Mouse (Mus musculus): ENCODE data around the gene Oog2. TPM values are rescaled to one million over a fixed set of nuclear protein-coding genes. Genes with fewer than 3 reads are reported as not detected.
"Not testable (repeated sequence)": the region's sequence is repeated elsewhere in the genome, so short reads cannot be mapped to it uniquely, and the experiment has no call there.

Oog2 gene
- not detected in 2 replicates for polyA plus RNA-seq (2014; fragmentation: Nextera tagmentation; extraction: Ambion mirVana)

- no peak for DNase-seq
- no peaks in the 10 kb centered on the region for H3K36me3 ChIP-seq (ENCODE audit: insufficient read depth)
- no peaks in the 10 kb centered on the region for H3K4me1 ChIP-seq (ENCODE audit: insufficient read depth)
- H3K27me3 ChIP-seq (ENCODE audit: insufficient read depth, low read length) = no peaks in the 10 kb centered on the region
- no peak within 1 kb of the TSS for H3K27ac ChIP-seq (ENCODE audit: low read depth)
- H3K9ac ChIP-seq = no peak within 1 kb of the TSS
- 22% methylated on average over 1 of the region's 1 CpGs for WGBS
- no peak for ATAC-seq (ENCODE audit: insufficient read depth)
- H3K4me3 ChIP-seq (ENCODE audit: low read depth, low read length) = no peak within 1 kb of the TSS
- TF ChIP-seq CTCF (IDR thresholded peaks at IDR 0.05; ENCODE audit: low read depth) = no peak
- H3K9me3 ChIP-seq (ENCODE audit: low read depth, low read length) = no peaks in the 10 kb centered on the region
- H3K4me2 ChIP-seq = no peak within 1 kb of the TSS
Observed at GRCm38 (mm10) chr4:144190419-144190818, at the start of gene Oog2. TSS of gene Oog2 (plus strand) at chr4:144190719.

- 73% methylated on average over 1 of the region's 1 CpGs for WGBS
- TF ChIP-seq CTCF (IDR thresholded peaks at IDR 0.05; ENCODE audit: low read depth) = no peak
- Histone ChIP-seq H3K36me3 (ENCODE audit: insufficient read depth) (no peaks in the 10 kb centered on the region), H3K9me3 (ENCODE audit: low read depth, low read length) (peaks cover 7% of the 10 kb centered on the region), H3K9ac (no peak within 1 kb of the TSS), H3K4me2 (no peak within 1 kb of the TSS), H3K4me3 (ENCODE audit: low read depth, low read length) (no peak within 1 kb of the TSS), H3K4me1 (ENCODE audit: insufficient read depth) (no peaks in the 10 kb centered on the region), H3K27me3 (ENCODE audit: insufficient read depth, low read length) (no peaks in the 10 kb centered on the region), H3K27ac (ENCODE audit: low read depth) (no peak within 1 kb of the TSS)
- DNase-seq = no peak
- ATAC-seq (ENCODE audit: insufficient read depth) = no peak
Observed at GRCm38 (mm10) chr4:144162563-144162962, 28.0 kb upstream of the Oog2 start, which contains the start of gene Oog3. TSS of gene Oog3 (minus strand) at chr4:144162663.

- H3K27me3 ChIP-seq (ENCODE audit: insufficient read depth, low read length); H3K27ac ChIP-seq (ENCODE audit: low read depth); ATAC-seq (ENCODE audit: insufficient read depth); H3K9ac ChIP-seq; H3K4me2 ChIP-seq; H3K4me1 ChIP-seq (ENCODE audit: insufficient read depth); DNase-seq; H3K4me3 ChIP-seq (ENCODE audit: low read depth, low read length); H3K9me3 ChIP-seq (ENCODE audit: low read depth, low read length); H3K36me3 ChIP-seq (ENCODE audit: insufficient read depth): not testable (repeated sequence)
- 77% methylated on average over 1 of the region's 1 CpGs for WGBS
Observed at GRCm38 (mm10) chr4:144213218-144213617, 22.7 kb downstream of the Oog2 start, which contains the start of gene C87977. TSS of gene C87977 (minus strand) at chr4:144213318.

Other genes starting within 250 kb of the Oog2 start
- gene Pramef25, start 239.7 kb upstream of the Oog2 start, polyA plus RNA-seq (2014; fragmentation: Nextera tagmentation; extraction: Ambion mirVana) = not detected in 2 replicates
- not detected in 2 replicates for gene Gm13101, start 223.8 kb upstream of the Oog2 start, polyA plus RNA-seq (2014; fragmentation: Nextera tagmentation; extraction: Ambion mirVana)
- not detected in 2 replicates for gene Pramef17, start 196.3 kb upstream of the Oog2 start, polyA plus RNA-seq (2014; fragmentation: Nextera tagmentation; extraction: Ambion mirVana)
- not detected in 2 replicates for gene Pramel4, start 131.6 kb upstream of the Oog2 start, polyA plus RNA-seq (2014; fragmentation: Nextera tagmentation; extraction: Ambion mirVana)
- gene Gm13102, start 84.2 kb upstream of the Oog2 start, polyA plus RNA-seq (2014; fragmentation: Nextera tagmentation; extraction: Ambion mirVana) = not detected in 2 replicates
- not detected in 2 replicates for gene Oog3, start 28.1 kb upstream of the Oog2 start, polyA plus RNA-seq (2014; fragmentation: Nextera tagmentation; extraction: Ambion mirVana)
- not detected in 2 replicates for gene C87977, start 22.6 kb downstream of the Oog2 start, polyA plus RNA-seq (2014; fragmentation: Nextera tagmentation; extraction: Ambion mirVana)
- gene Pramel5, start 89.8 kb downstream of the Oog2 start, polyA plus RNA-seq (2014; fragmentation: Nextera tagmentation; extraction: Ambion mirVana) = not detected in 2 replicates
- gene Gm13128, start 139.5 kb downstream of the Oog2 start, polyA plus RNA-seq (2014; fragmentation: Nextera tagmentation; extraction: Ambion mirVana) = not detected in 2 replicates
- not detected in 2 replicates for gene Gm13119, start 167.2 kb downstream of the Oog2 start, polyA plus RNA-seq (2014; fragmentation: Nextera tagmentation; extraction: Ambion mirVana)
- gene Pramef20, start 187.2 kb downstream of the Oog2 start, polyA plus RNA-seq (2014; fragmentation: Nextera tagmentation; extraction: Ambion mirVana) = not detected in 2 replicates
- not detected in 2 replicates for gene Pramef12, start 217.7 kb downstream of the Oog2 start, polyA plus RNA-seq (2014; fragmentation: Nextera tagmentation; extraction: Ambion mirVana)
- gene 1700012P22Rik, start 248.1 kb downstream of the Oog2 start, polyA plus RNA-seq (2014; fragmentation: Nextera tagmentation; extraction: Ambion mirVana) = not detected in 2 replicates